Mouse (Mus musculus): ENCODE results near the gene Zw10.

Gene Zw10

GRCm38 (mm10) chr9:49055333-49056205 lies at the start of gene Zw10:
Gene Zw10, plus strand, starts transcription at chr9:49055613.
- peak; percentile 85 for DNase-seq (ENCODE audit: low read depth, low spot score)

GRCm38 (mm10) chr9:49015824-49016223 lies 39.6 kb upstream of the Zw10 start:
- DNase-seq (ENCODE audit: low read depth, low spot score) = no peak

- DNase-seq (ENCODE audit: low read depth, low spot score) = no peak
Observed at GRCm38 (mm10) chr9:49021289-49021688, 34.1 kb upstream of the Zw10 start.

GRCm38 (mm10) chr9:49023956-49024355 lies 31.5 kb upstream of the Zw10 start:
- DNase-seq (ENCODE audit: low read depth, low spot score) = no peak

GRCm38 (mm10) chr9:49024529-49024928 lies 30.9 kb upstream of the Zw10 start:
- DNase-seq (ENCODE audit: low read depth, low spot score) = no peak

- no peak for DNase-seq (ENCODE audit: low read depth, low spot score)
Observed at GRCm38 (mm10) chr9:49034764-49035163, 20.6 kb upstream of the Zw10 start.

GRCm38 (mm10) chr9:49050901-49051300 lies 4.5 kb upstream of the Zw10 start:
- DNase-seq (ENCODE audit: low read depth, low spot score) = no peak

- peak; percentile 51 for DNase-seq (ENCODE audit: low read depth, low spot score)
Observed at GRCm38 (mm10) chr9:49051349-49051748, 4.1 kb upstream of the Zw10 start.

- DNase-seq (ENCODE audit: low read depth, low spot score) = no peak
Observed at GRCm38 (mm10) chr9:49054028-49054427, 1.4 kb upstream of the Zw10 start.

GRCm38 (mm10) chr9:49076847-49077246 lies 21.4 kb downstream of the Zw10 start:
- no peak for DNase-seq (ENCODE audit: low read depth, low spot score)

GRCm38 (mm10) chr9:49081107-49081506 lies 25.7 kb downstream of the Zw10 start, which contains the start of gene Tmprss5:
Gene Tmprss5, plus strand, starts transcription at chr9:49081260.
- DNase-seq (ENCODE audit: low read depth, low spot score) = no peak

- DNase-seq (ENCODE audit: low read depth, low spot score) = peak; percentile 58
Observed at GRCm38 (mm10) chr9:49081561-49081960, 26.1 kb downstream of the Zw10 start.

- no peak for DNase-seq (ENCODE audit: low read depth, low spot score)
Observed at GRCm38 (mm10) chr9:49087317-49087716, 31.9 kb downstream of the Zw10 start.

GRCm38 (mm10) chr9:49098871-49099270 lies 43.5 kb downstream of the Zw10 start:
- no peak for DNase-seq (ENCODE audit: low read depth, low spot score)

- no peak for DNase-seq (ENCODE audit: low read depth, low spot score)
Observed at GRCm38 (mm10) chr9:49102328-49102727, 46.9 kb downstream of the Zw10 start.

- DNase-seq (ENCODE audit: low read depth, low spot score) = no peak
Observed at GRCm38 (mm10) chr9:49109101-49109500, 53.7 kb downstream of the Zw10 start.

GRCm38 (mm10) chr9:49110476-49111220 lies 55.2 kb downstream of the Zw10 start:
- no peak for DNase-seq (ENCODE audit: low read depth, low spot score)

- no peak for DNase-seq (ENCODE audit: low read depth, low spot score)
Observed at GRCm38 (mm10) chr9:49111296-49111695, 55.9 kb downstream of the Zw10 start.

- no peak for DNase-seq (ENCODE audit: low read depth, low spot score)
Observed at GRCm38 (mm10) chr9:49118271-49118825, 62.9 kb downstream of the Zw10 start.

GRCm38 (mm10) chr9:49119759-49120158 lies 64.3 kb downstream of the Zw10 start:
- DNase-seq (ENCODE audit: low read depth, low spot score) = no peak

GRCm38 (mm10) chr9:49125706-49126105 lies 70.3 kb downstream of the Zw10 start:
- no peak for DNase-seq (ENCODE audit: low read depth, low spot score)

Measured in retina, postnatal 7 days (tissue).